Mouse (Mus musculus) CH12F3 (cell line): ENCODE data around the gene Nfkb1.

ENCODE experiments used
- in situ Hi-C: fragments of 300-500 bp; cut with MboI; formaldehyde crosslinking; loops from 2 replicates; pipeline ENCODE4 v1.14.3; 2020; ENCODE audit warnings: low sequenced_read_pairs

Gene Nfkb1

DNA sequence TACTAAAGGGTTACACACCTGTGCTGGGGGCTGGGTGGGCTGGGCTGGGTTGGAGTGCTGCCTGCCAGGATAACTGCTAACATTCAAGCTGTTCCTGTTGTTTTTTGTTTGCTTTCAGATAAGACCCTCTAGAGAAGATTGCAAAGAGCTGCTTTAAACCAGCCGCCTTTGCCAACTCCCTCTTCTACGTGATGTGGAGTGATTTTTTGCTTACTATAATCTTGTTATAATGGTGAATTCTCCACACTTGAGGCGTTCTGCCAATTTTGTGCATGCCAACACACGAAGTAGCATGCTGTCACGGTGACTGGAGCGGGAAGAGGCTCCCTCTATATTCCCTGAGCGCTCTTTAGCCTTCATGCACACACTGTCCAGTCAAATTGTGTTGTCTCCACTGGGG is 17.7 kb downstream of the Nfkb1 start:
- in situ Hi-C loops, result no loop called here

DNA sequence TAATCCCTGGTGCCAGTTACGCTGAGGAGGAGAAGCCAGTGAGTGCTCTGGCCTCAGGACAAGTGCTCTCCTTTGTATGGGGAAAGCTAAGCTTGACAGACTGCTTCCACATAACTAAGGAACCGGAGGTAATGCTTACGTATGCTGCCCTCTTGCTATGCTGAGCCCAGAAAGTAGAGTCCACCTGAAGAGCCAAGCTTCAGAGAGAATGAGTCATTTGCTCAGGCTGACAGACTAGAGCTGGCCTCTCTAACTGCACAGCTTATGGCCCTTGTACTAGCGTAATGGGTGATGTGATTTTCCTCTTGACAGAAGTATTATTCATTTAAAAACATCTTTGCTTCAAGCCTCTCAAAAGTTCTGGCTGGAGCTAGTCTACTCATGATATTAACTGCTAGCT is 18.3 kb downstream of the Nfkb1 start:
- in situ Hi-C loops, result no loop called here

DNA sequence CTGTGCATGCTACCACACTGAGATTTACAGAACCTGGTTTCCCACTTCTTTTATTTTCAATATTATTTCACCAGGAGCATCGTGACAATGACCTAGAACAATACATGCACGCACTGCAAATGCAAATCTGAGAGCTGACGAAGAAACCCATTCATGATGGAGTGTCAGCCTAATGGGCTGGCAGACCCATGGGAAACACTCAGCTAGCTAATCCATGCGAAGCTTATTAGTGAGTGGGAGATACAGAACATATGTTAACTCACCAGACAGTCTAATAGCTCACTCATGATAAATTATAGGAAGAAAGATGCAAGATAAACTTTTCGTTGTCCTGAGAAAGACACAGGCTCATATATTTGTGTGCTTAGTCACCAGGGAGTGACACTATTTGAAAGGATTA is 19.2 kb downstream of the Nfkb1 start:
- in situ Hi-C loops, result no loop called here

DNA sequence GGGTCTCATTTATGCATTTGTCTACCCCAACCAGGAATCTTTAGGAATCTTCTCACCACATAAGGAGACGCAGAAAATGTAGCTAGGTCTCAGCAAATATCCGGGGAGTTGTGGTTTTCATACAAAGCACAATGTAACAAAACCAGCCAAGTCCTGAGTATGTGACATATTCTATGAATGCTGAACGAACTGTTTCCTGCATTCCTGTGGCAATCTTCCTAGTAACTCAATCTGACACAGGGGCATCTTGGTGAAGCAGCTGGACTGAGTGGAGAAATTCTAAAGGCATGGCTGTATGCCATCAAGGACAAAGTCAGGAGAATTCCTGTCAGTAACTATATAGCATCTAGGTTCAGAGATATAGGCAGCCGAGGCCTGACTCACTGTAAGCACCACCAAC is 20.5 kb downstream of the Nfkb1 start:
- in situ Hi-C loops, result no loop called here

DNA sequence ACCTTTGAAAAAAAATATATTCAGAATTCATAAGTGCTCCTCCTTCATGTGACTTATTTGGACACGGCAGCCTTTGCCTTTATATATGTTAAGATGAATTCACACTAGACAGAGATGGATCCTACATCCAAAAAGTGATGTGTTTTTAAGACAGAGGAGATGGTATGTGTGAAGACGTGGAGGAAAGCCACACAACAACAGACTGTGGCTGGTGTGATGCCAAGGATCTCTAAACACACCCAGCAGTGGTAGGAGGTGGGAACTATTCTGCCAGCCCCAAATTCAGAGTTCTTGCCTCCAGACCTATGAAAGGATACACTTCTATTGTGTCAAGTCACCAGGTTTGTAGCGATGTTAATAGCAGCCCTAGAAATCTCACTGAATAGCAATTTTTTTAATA is 24.3 kb downstream of the Nfkb1 start:
- in situ Hi-C loops, result no loop called here

DNA sequence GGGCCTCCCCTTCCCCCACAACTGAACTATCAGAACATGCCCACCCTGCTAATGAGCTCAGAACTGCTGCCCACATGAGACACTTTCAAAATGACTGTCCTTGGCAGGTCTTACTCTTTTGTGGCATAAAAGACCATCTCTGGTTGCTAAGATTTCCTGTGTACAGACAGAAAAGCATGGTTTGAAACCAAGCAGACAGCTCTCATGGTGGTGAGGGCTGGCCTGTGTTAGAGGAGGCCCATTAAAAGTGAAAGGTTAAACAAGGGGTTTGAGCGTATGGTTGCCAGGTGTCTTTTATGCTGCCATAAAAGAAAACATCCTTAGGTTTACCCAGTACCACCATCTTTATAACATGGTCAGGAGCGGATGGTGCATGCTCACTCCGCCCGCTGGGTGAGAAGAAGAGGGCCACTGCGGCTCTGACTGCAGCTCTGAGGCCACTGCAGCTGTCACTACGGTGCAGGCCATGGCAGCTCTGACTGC is 25.5 kb downstream of the Nfkb1 start:
- in situ Hi-C loops, result no loop called here

GRCm38 (mm10) chr3:135662139-135662864 is 29.0 kb downstream of the Nfkb1 start:
- in situ Hi-C loops, result no loop called here

GRCm38 (mm10) chr3:135661707-135662106 is 29.6 kb downstream of the Nfkb1 start:
- in situ Hi-C loops, result no loop called here

DNA sequence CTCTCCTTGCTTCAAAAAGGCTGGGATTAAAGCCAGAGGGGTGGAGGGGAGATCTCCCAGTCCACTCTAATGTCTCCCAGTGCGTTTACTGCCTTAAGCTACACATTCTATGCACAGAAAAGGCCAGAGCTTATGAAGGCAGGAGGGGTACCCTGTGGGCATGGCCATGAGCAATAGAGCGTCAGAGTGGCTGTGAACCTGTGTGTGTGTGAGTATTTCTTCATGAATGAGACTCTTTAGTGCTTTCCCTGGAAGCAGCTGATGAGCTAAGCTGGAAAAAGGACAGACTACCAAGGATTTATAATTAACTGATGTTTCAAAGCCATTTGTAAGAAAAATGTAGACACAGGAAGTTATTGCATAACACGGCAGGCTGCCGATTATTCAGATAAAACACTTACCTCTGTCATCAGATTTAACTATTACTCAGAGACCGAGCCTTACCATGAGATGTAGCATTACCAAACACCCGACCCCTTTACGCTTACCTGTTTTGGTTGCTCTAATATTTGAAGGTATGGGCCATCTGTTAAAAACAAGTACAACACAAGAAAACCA is 32.7 kb downstream of the Nfkb1 start:
- in situ Hi-C loops, result no loop called here

DNA sequence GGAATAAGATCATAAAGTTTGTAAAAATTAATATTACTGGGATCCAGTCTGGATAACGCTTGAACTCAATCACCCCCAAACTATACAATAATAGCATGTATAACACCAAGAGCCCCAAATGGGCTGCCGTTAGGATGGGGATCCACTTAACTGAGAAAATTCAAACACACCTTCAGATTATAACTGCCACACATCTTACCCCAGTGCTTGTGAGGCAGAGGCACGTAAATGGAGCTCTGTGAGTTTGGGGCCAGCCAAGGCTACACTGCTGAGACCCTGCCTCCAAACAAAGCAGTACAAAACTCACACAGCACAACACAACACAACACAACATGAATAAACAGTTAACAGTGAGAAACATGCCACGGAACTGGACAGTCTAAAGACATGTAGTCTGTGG is 35.2 kb downstream of the Nfkb1 start:
- in situ Hi-C loops, result no loop called here

DNA sequence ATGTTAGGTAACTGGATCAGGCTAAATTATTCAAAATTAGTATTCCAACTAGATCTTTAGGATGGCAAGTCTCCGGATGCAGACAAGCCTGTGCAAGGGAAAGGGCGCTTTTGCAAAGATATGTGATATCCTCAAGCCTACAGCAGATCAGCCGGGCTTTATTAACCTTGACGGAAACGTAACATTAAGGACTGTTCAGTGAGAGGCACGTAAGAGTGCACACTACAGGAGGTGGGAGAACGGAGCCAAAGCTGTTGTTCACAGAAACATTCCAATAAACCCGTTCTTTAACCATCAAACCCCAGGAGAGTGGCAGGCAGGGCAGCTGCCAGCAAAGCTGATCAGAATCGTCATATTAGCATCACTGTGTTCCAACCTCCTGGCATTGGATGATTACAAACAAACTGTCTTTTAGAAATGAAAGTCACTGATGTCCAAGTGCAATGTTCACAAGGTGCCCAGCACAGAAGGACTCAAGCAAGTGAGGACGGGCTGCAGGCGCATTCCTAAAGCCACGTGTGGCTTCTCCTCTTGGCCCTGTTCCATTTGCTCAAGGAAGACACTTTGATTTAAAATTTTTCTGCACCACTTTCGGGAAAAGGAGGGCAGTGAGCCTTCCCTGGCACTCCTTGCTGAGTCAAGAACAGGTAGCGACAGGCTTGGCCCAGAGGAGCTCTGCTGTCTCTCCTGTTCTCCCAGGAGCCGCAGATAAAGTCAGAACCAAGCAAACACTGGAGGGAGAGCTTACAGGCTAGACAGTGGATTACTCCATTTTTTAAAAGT is 40.4 kb downstream of the Nfkb1 start:
- in situ Hi-C loops, result no loop called here

DNA sequence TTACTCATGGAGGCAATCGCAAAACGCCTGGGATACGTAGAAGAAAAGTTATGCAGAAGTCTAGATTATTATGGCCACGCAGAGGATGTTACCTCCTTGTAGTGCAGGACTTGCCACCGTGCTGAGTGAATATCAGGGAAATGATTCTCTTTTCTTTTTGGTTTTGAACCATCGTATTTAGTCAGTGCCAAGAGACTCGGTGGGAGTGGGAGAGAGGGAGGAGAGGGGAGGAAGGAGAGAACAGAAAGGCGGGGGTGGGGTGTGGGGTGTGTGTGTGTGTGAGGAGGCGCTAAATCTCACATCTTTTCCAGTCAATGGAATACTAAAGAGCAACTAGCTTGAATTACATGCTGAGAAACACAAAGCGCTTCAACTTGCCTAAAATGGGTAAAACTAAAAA is 41.5 kb downstream of the Nfkb1 start:
- in situ Hi-C loops, result no loop called here

DNA sequence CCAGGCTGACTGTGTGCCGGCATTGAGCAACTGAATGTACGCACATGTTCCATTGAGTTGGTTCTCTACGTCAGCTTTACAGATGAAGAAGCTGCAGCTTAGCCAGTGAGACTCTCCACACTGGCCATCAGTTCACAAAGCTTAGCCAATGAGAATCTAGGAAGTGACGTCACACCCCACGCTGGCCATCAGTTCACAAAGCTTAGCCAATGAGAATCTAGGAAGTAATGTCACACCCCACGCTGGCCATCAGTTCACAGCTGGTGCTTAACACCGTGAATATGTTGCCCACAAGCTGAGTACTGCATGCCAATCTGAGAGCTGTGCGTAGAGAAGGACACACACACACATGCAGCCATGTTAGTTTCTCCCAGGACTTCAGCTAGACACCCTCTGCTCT is 42.8 kb downstream of the Nfkb1 start:
- in situ Hi-C loops, result no loop called here

- in situ Hi-C loops, result no loop called here
Observed at GRCm38 (mm10) chr3:135646622-135647021, 44.7 kb downstream of the Nfkb1 start.

DNA sequence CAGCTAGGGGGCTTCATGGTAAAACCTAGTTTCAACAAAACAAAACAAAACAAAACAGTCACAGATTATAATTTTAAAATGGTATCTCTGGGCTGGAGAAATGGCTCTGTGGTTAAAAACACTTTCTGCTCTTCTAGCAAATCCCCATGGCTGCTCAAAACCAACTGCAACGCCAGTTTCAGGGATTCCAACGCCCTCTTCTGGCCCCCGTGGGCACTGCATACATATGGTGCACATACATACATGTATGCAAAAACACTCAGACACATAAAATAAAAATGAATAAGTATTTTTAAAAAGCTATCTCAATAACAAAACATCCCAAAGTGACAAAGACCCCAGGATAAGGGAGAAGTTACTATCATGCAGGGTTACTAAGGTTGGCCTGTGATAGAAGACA is 46.4 kb downstream of the Nfkb1 start:
- in situ Hi-C loops, result no loop called here

DNA sequence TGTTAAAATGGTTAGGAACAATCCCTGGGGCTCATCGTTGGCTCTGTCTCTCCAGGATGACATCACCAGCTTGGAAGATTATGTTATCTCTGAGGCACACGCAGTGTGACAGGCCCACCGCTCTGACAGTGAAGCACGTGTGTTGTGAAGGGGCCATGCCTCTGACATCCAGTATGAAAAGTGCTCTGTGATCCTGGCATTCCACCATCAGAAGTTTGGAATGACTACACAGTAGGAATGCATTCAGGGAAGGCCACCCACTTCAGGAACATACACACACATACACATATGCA is 49.8 kb downstream of the Nfkb1 start:
- in situ Hi-C loops, result no loop called here

GRCm38 (mm10) chr3:135640856-135641622 is 50.3 kb downstream of the Nfkb1 start:
- in situ Hi-C loops, result no loop called here

DNA sequence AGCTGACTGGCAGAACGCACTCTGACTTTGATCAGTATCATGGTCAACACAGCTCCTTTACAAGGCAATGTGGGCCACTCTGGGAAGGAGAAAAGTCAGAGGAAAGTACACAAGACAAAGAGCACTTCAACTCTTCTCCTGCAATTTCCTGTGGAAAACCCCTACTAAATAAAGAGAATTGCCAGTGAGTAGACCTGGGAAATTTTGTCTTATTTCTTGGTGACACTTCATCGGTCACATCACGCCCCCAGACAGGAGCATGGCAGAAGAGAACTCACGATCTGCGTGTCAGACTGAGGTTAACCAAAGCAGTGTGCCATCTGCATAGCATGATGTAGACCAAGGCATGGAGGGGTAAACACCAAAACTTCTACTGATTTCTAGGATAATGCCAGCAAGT is 51.1 kb downstream of the Nfkb1 start:
- in situ Hi-C loops, result no loop called here

- in situ Hi-C loops, result no loop called here
Observed at GRCm38 (mm10) chr3:135637592-135637991, 53.8 kb downstream of the Nfkb1 start.

GRCm38 (mm10) chr3:135636454-135636853 is 54.9 kb downstream of the Nfkb1 start:
- in situ Hi-C loops, result no loop called here

- in situ Hi-C loops, result no loop called here
Observed at GRCm38 (mm10) chr3:135635646-135636434, 55.5 kb downstream of the Nfkb1 start.
